Mouse (Mus musculus) ovary, postnatal 14 days (tissue): ENCODE data around the gene Togaram2.
"Not testable (repeated sequence)": the region's sequence is repeated elsewhere in the genome, so short reads cannot be mapped to it uniquely, and the experiment has no call there.

Experiments used
- DNase-seq: peaks from one replicate; pipeline ENCODE4 v3.0.0; 2022; ENCODE audit warnings: low spot score

Togaram2 gene

DNA sequence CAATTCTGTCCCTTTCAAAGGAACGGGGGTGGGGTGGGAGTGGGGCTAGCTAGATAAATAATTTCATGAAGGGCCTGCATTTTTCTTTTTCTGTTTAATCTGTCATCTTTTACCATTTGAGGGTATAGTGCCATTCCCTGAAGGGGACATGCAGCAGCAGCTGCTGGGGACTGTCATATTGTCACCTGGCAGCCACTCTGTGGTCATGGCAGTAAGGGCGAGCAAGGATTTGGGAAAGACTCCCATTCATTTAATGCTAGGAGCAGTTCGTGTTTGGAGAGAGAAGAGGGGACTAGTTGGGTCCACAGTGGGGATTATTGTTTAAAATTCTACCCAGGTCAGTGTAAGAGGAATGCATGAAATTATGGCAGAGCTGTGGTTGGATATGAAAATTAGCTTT is 63.4 kb downstream of the Togaram2 start:
- DNase-seq = no peak

DNA sequence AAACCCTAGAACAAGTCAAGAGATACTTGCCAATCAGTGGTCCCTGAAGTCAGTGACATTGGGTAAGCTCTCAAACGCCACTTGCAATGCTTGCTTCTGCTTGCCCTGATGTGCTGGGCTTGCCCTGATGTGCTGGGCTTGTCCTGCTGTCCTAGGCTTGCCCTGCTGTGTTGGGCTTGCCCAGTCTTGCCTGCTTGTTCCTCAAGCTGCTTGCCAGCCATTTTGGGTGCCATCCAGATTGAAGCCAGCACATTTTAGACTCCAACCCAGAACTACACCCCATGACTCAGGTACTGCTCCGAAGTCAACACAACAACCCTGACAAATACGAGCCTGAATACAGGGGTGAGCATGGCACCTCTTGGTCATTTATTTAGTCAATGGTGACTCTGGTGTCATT is 69.1 kb downstream of the Togaram2 start:
- no peak for DNase-seq

DNA sequence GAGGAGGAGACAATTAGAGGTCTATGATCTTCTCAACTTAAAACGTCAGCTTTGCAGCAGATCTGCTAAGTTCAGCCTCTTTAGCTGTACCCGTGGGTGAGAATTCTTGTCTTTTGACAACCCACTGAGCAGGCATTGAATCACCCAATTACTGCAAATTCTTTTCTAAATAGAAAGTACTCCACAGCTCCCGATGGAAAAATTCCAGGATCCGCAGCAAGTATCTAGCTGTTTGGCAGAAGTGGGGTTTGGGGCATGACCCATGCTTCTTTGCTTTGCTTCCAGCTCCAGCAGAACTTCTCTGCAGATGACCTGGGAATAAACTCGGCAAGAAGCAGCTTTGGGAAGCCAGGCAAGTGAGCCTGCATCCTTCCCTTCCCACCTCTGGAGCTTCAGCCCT is 69.9 kb downstream of the Togaram2 start:
- DNase-seq = no peak

DNA sequence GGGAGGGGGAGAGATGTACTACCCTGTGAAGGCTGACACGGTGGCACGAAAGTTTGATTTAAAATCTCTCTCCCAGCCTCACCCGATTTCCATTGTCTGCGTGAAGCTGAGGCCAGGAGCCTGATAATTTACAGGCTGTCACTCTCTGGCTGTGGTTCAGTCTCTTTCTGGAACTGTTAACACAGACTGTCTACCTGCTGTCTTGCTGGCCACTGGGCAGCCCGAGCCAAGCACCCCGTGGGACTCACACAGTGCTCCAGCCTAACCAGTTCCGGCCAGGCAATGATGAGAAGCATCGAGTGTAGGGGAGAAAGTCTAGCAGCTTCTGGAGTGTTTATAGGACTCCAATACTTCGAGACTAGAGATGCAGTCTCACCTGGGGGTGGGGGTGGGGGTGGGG is 73.1 kb downstream of the Togaram2 start:
- DNase-seq = no peak

DNA sequence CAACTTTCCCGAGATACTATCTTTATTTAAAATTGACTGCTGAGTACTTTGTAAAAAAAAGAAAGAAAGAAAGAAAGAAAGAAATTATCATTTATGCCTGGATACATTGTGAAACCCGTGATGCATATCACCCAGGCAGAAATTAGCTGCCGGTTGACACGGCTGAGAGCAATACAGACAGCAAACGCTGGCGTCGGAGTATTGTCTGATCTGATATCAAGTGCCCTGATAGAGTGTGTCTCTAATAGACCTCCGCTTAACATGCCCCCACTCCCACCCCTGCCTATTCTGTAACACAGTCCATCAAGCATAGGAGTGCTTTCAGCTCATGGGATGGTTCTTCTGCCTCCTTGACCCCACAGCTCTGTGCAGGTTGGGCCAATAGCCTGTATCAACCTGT is 74.5 kb downstream of the Togaram2 start:
- no peak for DNase-seq

DNA sequence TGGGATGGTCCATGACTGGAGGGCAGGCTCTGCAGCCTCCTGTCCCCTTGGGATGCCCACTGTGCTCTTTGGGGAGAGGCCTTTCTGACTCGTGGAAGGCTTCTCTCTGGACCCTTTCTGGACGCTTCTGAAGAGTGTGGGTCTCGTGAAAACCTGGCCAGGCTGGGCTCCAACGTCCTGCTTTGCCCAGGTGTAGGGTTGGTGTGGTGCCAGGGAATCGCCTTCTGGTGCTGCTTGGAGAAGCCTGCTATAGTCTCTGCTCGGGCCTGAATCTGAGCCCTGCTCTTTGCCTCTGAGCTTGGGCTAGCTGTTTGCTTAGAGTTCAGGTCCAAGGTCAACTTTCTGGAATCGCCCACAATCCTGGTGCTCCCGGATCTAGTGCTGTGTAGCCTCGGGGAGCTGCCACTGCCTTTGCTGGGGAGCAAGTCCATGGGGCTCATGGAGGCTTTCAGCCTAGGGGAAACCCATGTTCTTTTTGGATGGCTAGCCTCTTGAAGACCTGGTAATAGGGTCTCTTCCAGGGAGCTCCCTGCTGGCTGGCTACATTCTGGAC is 76.6 kb downstream of the Togaram2 start:
- no peak for DNase-seq

DNA sequence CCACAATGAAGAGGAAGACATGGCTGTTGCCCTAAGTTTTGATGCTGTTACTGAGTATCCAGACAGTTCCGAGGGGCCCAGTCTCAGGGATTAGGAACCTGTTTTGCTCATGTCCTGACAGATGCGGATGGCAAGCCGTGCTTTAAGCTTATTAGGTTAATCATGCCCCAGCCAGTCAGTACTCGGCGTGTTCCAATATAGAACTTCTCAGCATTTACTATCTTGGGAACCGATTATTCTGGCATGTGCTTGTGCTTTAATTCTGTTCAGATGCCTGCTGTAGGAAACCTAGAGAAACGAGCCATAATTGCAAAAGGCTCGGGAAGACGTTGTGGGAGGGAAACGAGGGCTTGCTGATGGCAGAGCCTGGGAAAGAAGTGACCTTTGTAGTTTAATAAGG is 79.8 kb downstream of the Togaram2 start, which contains the start of gene Pcare:
TSS of gene Pcare (minus strand) at position 64 of the 400 bp plus-strand sequence.
- no peak for DNase-seq

DNA sequence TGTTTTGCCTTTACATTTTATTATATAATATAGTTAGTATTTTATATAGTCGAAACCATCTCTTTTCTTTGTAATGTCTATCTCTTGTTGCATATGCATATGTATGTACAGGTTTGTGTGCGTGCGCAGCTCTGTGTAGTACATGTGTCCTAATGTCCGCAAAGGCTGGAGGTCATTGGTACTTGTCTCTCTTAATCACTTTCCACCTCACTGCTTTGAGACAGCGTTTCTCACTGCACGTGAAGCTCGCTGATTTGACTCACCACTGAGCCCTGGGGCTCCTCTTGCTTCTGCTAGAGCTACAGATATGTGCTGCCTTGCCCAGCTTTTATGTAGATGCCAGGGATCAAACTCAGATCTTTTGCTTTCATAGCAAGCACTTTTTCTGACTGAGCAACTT is 87.5 kb downstream of the Togaram2 start:
- DNase-seq = no peak

DNA sequence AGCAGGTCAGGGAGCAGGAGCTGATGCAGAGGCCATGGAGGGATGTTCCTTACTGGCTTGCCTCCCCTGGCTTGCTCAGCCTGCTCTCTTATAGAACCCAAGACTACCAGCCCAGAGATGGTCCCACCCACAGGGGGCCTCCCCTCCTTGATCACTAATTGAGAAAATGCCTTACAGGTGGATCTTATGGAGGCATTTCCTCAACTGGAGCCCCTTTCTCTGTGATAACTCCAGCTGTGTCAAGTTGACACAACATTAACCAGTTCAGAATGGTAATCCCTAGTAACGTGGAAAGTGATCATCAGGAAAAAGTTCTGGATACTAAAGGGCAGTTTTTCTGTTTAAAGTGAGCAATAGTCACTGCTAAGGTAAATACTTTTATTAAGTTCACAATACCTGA is 95.1 kb downstream of the Togaram2 start, which contains the start of gene Clip4:
TSS of gene Clip4 (plus strand) at position 301 of the 400 bp plus-strand sequence.
- not testable (repeated sequence) for DNase-seq

DNA sequence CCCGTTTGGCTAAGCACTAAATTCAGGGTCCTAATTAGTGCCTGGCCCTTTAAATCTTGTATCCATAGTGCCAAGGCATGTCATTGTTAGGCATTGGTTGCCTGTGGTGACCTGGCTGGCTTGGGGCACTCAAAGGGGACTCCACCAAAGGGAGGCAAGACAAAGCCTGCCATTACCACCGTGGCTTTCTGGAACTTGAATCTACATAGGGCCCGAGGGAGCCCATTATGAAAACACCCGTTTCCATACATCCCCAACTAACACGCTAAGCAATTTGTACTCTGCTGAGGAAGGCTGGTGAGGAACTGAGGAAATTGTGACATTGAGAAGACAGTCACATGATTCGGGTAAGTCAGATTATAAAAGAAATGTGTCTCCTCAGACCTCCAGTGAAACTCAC is 96.5 kb downstream of the Togaram2 start:
- no peak for DNase-seq

DNA sequence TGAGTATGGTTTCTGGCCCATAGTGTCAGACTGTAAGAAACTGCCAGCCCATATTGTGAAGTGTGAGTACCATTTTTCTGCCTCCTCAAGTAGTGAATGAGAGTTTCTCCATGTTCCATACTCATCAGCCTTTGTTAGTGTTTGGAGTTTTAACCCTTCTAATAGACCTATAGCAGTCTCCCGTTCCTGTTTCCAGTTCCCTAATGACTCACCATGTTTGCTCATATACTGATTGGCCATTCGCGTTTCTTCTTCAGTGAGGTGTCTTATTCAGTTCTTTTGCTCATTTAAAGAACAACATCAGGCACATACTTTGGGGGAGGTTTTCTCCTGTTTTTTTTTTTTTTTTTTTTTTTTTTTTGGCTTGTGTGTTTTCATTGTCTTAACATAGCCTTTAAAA is 97.6 kb downstream of the Togaram2 start:
- DNase-seq = no peak

DNA sequence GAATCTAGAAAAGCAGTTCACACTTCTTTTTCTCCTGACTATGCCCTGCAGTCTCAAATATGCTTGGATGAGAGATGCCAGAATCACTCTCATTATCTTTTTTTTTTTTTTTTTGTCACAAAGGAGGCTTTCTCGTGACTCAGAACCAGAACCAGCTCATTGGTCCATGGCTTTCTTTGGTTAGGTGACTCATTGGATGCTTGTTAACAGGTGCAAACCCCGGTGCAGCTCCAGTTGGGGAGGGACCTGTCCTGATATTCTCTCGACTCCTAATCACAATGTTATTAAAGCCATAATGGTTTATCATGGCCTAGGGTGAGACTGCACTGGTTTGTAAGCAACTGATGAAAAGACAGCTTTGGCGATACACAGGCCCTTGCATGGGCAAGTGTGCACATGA is 101.1 kb downstream of the Togaram2 start:
- DNase-seq = no peak

DNA sequence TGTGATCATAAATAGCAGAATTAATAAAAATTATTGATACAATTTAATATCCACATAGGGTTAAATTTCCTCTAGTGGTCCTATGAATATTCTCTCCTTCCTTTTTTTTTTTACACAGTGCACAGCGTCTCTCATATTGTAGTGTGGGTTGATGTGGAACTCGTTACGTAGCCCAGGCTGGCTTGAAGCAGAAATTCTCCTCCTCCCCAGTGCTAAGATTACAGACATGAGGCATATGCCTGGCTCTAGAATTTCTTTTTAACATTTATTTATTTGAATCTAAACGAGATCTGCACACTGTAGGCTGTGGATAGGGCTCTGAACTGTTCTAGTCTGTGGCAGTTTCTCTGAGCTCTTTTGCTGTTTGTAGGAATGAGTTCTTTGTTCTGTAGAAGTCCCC is 102.2 kb downstream of the Togaram2 start:
- no peak for DNase-seq

DNA sequence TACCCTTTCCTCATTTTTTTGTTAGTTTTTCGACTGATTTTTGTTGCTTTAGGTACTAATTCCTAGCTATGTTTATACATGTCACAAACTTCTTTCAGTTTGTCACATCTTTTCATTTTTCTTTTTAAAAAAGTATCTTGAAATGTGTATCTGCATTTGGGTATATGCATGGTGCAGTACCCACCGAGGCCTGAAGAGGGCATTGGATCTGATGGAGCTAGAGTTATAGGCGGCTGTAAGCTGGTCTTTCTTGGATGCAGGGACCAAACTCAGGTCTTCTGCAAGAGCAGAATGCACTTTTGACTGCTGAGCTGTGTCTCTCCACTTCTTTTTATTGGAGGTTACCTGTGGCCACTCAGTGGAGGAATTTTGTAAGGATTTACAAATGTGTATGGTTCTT is 105.6 kb downstream of the Togaram2 start:
- DNase-seq = no peak
